Mouse (Mus musculus): ENCODE results near the gene B3gnt7. TPM values are rescaled to one million over a fixed set of nuclear protein-coding genes. Genes with fewer than 3 reads are reported as not detected.

Gene B3gnt7
- total RNA-seq, 2 experiments from 2014 or later: 0.54 TPM; not detected in 1

DNA sequence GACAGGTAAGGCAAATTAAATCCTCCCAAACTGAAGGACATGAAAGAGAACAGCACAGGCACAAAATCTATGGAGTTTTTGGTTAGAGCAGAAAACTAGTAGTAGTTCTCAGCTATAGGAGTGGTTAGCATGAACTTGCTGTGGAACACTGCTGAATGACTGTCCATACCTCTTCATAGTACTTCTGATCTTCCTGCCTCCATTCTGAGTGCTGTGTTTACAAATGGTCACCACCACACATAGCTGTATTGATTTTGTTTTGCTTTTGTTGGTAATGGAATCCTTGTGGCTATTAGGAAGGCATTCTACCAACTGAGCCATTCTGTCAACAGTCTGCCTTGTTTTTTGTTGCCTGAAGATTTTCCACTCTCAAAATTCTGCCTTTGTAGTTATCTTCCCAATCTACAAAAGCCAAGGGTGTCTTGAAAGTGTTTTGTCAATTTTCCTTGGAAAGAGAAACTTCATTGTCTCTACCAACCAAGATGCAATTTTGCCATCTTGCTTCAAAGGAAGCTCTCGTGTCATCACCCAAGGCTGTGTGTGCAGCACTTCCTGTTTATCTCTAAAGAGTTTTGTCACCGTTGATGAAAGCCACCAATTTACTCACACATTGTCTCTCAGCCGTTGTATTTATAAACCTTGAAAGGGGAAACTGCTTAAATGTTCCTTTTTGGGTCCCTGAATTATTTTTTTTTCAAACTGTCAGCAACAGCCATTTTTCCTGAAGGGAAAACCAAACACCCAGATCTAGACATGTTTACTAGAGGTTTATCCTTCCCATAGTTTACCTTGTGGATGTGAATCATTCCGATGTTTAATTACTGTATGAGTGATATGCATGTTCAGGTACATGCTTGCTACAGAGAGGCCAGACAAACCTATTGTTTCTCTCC is 41.6 kb downstream of the B3gnt7 start:
- no peak for DNase-seq (ENCODE audit: low spot score in 2 of 2)

DNA sequence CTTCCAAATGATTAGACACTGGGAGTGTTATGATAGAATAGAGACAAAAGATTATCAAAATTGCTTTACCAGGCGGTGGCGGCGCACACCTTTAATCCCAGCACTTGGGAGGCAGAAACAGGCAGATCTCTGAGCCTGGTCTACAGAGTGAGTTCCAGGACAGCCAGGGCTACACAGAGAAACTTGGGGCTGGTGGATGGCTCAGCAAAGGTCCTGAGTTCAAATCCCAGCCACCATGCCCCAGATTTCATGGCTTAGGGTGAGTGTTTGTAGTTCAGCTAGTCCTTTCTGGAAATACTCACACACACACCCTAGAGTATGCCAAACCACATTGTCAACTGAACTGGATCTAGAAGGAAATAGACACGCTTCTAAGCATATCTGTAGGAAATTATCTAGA is 42.4 kb downstream of the B3gnt7 start:
- DNase-seq (ENCODE audit: low spot score in 2 of 2): no peak

GRCm38 (mm10) chr1:86345956-86346355 is 43.3 kb downstream of the B3gnt7 start:
- DNase-seq (ENCODE audit: low spot score in 2 of 2): no peak

GRCm38 (mm10) chr1:86346851-86347715 is 44.5 kb downstream of the B3gnt7 start:
- DNase-seq (ENCODE audit: low spot score in 2 of 2): no peak

- no peak for DNase-seq (ENCODE audit: low spot score in 2 of 2)
Measured at GRCm38 (mm10) chr1:86347716-86348045, 45.0 kb downstream of the B3gnt7 start.

GRCm38 (mm10) chr1:86348083-86348482 is 45.5 kb downstream of the B3gnt7 start:
- no peak for DNase-seq (ENCODE audit: low spot score in 2 of 2)

- DNase-seq (ENCODE audit: low spot score in 2 of 2): no peak
Measured at GRCm38 (mm10) chr1:86348801-86349200, 46.2 kb downstream of the B3gnt7 start.

DNA sequence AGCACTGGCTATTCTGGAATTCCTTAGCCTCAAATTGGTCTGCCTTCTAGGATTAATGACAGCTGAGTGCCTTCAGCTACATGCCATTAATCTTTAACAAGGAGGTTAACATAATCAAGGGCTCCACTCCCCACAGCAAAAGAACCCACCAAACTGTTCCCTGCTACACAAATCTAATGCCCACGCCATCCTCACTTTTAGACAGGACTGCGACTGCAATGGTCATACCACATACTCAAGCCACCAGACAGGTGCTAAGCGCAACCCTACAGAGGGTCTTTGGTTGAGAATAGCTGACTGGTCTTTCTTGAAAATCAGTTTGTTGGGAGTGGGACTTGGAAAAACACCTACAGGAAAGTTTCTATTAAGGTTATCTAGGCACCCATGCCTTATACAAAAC is 46.6 kb downstream of the B3gnt7 start:
- DNase-seq (ENCODE audit: low spot score in 2 of 2): no peak

DNA sequence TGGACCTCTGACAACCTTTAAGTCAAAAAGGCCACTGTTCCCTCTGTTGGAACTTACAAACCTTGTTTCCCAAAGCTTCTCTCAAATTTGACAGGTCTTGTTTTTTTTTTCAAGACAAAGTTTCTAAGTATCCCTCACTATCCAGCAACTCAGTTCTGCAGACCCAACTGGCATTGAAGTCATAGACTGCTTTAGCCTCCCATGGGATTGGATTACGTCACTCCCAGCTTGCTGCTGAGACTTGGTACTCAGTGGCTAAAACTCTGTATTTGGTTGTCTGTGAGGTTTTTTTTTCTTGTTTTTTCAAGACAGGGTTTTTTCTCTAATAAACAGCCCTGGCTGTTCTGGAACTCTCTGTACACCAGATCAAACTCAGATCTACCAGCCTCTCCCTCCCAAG is 47.1 kb downstream of the B3gnt7 start:
- no peak for DNase-seq (ENCODE audit: low spot score in 2 of 2)

- DNase-seq (ENCODE audit: low spot score in 2 of 2): no peak
Measured at GRCm38 (mm10) chr1:86350576-86350975, 47.9 kb downstream of the B3gnt7 start.

DNA sequence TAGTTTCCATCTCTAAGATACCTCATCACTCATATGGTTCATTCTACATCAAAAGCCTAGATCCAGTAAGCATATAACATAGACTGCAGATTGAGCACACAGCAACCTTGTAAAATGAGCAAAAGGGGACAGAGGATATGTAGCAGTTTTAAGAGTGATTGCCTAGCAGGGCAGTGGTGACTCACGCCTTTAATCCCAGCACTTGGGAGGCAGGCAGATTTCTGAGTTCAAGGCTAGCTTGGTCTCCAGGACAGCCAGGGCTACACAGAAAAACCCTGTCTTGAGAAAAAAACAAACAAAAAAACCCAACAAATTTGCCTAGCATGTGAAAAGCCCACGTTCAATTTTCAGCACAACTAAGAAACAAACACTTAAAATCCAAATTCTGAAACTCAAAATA is 51.6 kb downstream of the B3gnt7 start:
- DNase-seq (ENCODE audit: low spot score in 2 of 2): no peak

Small RNA genes within 50 kb of the gene (microRNA-seq; reads per million reads assigned to microRNA genes)
- gene mmu-mir-3535 (ENCODE audit: borderline number of aligned reads in 2 of 2): 335 to 490 reads per million in 2 experiments

Other genes with a start within 250 kb of the B3gnt7 start
- 100 to 1,000 TPM; 120 to 121 TPM for gene Psmd1, start 238.4 kb upstream of the B3gnt7 start, total RNA-seq (2021)
- under 1 TPM; 0.20 to 0.22 TPM for gene Htr2b, start 190.9 kb upstream of the B3gnt7 start, total RNA-seq (2021)
- 1 to 10 TPM; 2.4 to 4.0 TPM for gene Gm21972, start 169.2 kb upstream of the B3gnt7 start, total RNA-seq (2021)
- gene Armc9, start 148.1 kb upstream of the B3gnt7 start, total RNA-seq (2021): 1 to 10 TPM; 6.4 to 7.2 TPM
- 100 to 1,000 TPM; 158 to 212 TPM for gene Ncl, start 56.6 kb downstream of the B3gnt7 start, total RNA-seq (2021)
- not detected for gene Nmur1, start 123.4 kb downstream of the B3gnt7 start, total RNA-seq (2021)
- gene Tex44, start 123.5 kb downstream of the B3gnt7 start, total RNA-seq (2021): not detected
- gene Ptma, start 223.9 kb downstream of the B3gnt7 start, total RNA-seq (2021): 100 to 1,000 TPM; 463 to 486 TPM

Data from adrenal gland, adult 18-20 months (tissue).